Mouse (Mus musculus) stomach, embryonic 15.5 days (tissue): ENCODE data around the gene Prb1. TPM values are rescaled to one million over a fixed set of nuclear protein-coding genes. Genes with fewer than 3 reads are reported as not detected.
"Not testable (repeated sequence)": the region's sequence is repeated elsewhere in the genome, so short reads cannot be mapped to it uniquely, and the experiment has no call there.

ENCODE experiments used
- ATAC-seq: fragments of 200-750 bp; cut with Nextera tagmentation; 2 replicates; pipeline ENCODE4 v1.8.0; 2017; ENCODE audit warnings: low read depth, moderate number of reproducible peaks, moderate TSS enrichment; ENCODE audit not compliant: insufficient read depth, low FRiP score
- H3K27ac ChIP-seq: fragments of 300-500 bp; sonication (generic); 2 replicates; pipeline ENCODE4 v1.5.1; 2015; ENCODE audit warnings: mild to moderate bottlenecking, inconsistent platforms
- H3K27me3 ChIP-seq: fragments of 300-500 bp; sonication (generic); replicated peaks from 2 replicates; pipeline ENCODE4 v1.6.1; 2015; ENCODE audit warnings: inconsistent platforms
- H3K36me3 ChIP-seq: fragments of 300-500 bp; sonication (generic); 2 replicates; pipeline ENCODE4 v1.6.1; 2015; ENCODE audit warnings: inconsistent platforms
- H3K4me1 ChIP-seq: fragments of 300-500 bp; sonication (generic); 2 replicates; pipeline ENCODE4 v1.6.1; 2015; ENCODE audit warnings: inconsistent platforms
- H3K4me2 ChIP-seq: fragments of 300-500 bp; sonication (generic); 2 replicates; pipeline ENCODE4 v1.6.1; 2015; ENCODE audit warnings: mild to moderate bottlenecking, inconsistent platforms
- H3K4me3 ChIP-seq: fragments of 300-500 bp; sonication (generic); replicated peaks from 2 replicates; pipeline ENCODE4 v1.5.1; 2015; ENCODE audit warnings: inconsistent platforms
- H3K9ac ChIP-seq: fragments of 300-500 bp; sonication (generic); 2 replicates; pipeline ENCODE4 v1.6.1; 2015; ENCODE audit warnings: inconsistent platforms
- H3K9me3 ChIP-seq: fragments of 300-500 bp; sonication (generic); 2 replicates; pipeline ENCODE4 v1.6.1; 2016; ENCODE audit warnings: inconsistent platforms
- polyA plus RNA-seq: library from polyadenylated mRNA; unstranded; fragments of >200 nt; fragmentation: Nextera tagmentation; extraction: Ambion mirVana; gene quantifications from 2 replicates; pipeline ENCODE4 v1.2.1, GENCODE M21; 2015

Gene Prb1
- polyA plus RNA-seq = not detected in 2 replicates

GRCm38 (mm10) chr6:132210421-132210820 is at the start of gene Prb1:
TSS of gene Prb1 (minus strand) at chr6:132210521.
- not testable (repeated sequence) for H3K4me2 ChIP-seq, H3K27ac ChIP-seq, H3K4me3 ChIP-seq, H3K27me3 ChIP-seq, H3K9me3 ChIP-seq, H3K9ac ChIP-seq, H3K4me1 ChIP-seq, H3K36me3 ChIP-seq, ATAC-seq

Other genes with a start within 250 kb of the Prb1 start
- gene Prpmp5, start 104.2 kb upstream of the Prb1 start, polyA plus RNA-seq = not detected in 2 replicates
- not detected in 2 replicates for gene Gm8882, start 153.6 kb upstream of the Prb1 start, polyA plus RNA-seq